Mouse (Mus musculus) CH12.LX (cell line): ENCODE data around the gene Tmem106a. TPM values are rescaled to one million over a fixed set of nuclear protein-coding genes. Genes with fewer than 3 reads are reported as not detected.

ENCODE experiments used
- DNase-seq: peaks from one replicate; pipeline ENCODE4 v3.0.0-alpha.2; 2013; ENCODE audit errors: extremely low read depth
- H3K27ac ChIP-seq: 2 replicates; pipeline ENCODE4 v1.5.1; 2012; ENCODE audit warnings: low read depth, mild to moderate bottlenecking, control low read depth, moderate library complexity; ENCODE audit not compliant: insufficient read depth
- H3K27me3 ChIP-seq: replicated peaks from 2 replicates; pipeline ENCODE3; 2012; ENCODE audit warnings: inconsistent platforms
- H3K36me3 ChIP-seq, 2 experiments: replicated peaks in 1 of 2; 2 replicates each; pipeline versions ENCODE3 to v1.6.1; 2012; ENCODE audit warnings: inconsistent platforms in 1 of 2, low read length in 1 of 2, mild to moderate bottlenecking in 1 of 2, mixed read lengths in 1 of 2, moderate library complexity in 1 of 2; ENCODE audit not compliant: control insufficient read depth in 1 of 2, insufficient read depth in 1 of 2
- H3K4me1 ChIP-seq, 2 experiments: 2 replicates each; pipeline ENCODE4 v1.6.1; 2012; ENCODE audit warnings: inconsistent platforms in 1 of 2, moderate library complexity in 1 of 2; ENCODE audit not compliant: insufficient read depth in 2 of 2, control insufficient read depth in 1 of 2
- H3K4me2 ChIP-seq: 2 replicates; pipeline ENCODE4 v1.6.1; 2012; ENCODE audit warnings: low read depth, mild to moderate bottlenecking, control low read depth; ENCODE audit not compliant: poor library complexity, insufficient read depth, severe bottlenecking
- H3K4me3 ChIP-seq, 3 experiments: fragments of 150-350 bp in 1 of 3; sonication (generic) in 1 of 3; replicated peaks in 1 of 3; 2 replicates each; pipeline versions ENCODE3 to v1.5.1; 2011 to 2012; ENCODE audit warnings: low read depth in 2 of 3, low read length in 2 of 3, mild to moderate bottlenecking in 2 of 3, moderate library complexity in 2 of 3, control low read depth in 1 of 3, improper control_type of control experiment in 1 of 3, inconsistent platforms in 1 of 3, mixed read lengths in 1 of 3; ENCODE audit not compliant: poor library complexity in 1 of 3
- H3K79me2 ChIP-seq: replicated peaks from 2 replicates; pipeline ENCODE4 v1.6.1; 2012; ENCODE audit warnings: mild to moderate bottlenecking, moderate library complexity; ENCODE audit not compliant: control insufficient read depth, poor library complexity, insufficient read depth, severe bottlenecking; ENCODE audit errors: extremely low read depth
- H3K9ac ChIP-seq: 2 replicates; pipeline ENCODE4 v1.6.1; 2012; ENCODE audit warnings: low read depth, mild to moderate bottlenecking, control low read depth, moderate library complexity; ENCODE audit not compliant: insufficient read depth
- H3K9me3 ChIP-seq: replicated peaks from 2 replicates; pipeline ENCODE3; 2012; ENCODE audit warnings: low read length, inconsistent platforms, mixed read lengths
- BHLHE40 ChIP-seq: IDR thresholded peaks from 2 replicates; pipeline ENCODE4 v1.6.1; 2011; ENCODE audit warnings: mild to moderate bottlenecking, low read depth, low read length, improper control_type of control experiment
- CHD1 ChIP-seq: IDR thresholded peaks from 2 replicates; pipeline ENCODE4 v1.6.1; 2012; ENCODE audit warnings: low read depth, low read length, improper control_type of control experiment, inconsistent platforms
- CTCF ChIP-seq, 2 experiments: IDR thresholded peaks in 1 of 2; conservative IDR thresholded peaks in 1 of 2; 2 replicates each; pipeline ENCODE4 v1.5.1; 2011 to 2012; ENCODE audit warnings: low read depth in 2 of 2, low read length in 2 of 2, improper control_type of control experiment in 1 of 2, inconsistent platforms in 1 of 2, mild to moderate bottlenecking in 1 of 2, moderate library complexity in 1 of 2
- E2F4 ChIP-seq: IDR thresholded peaks from 2 replicates; pipeline ENCODE4 v1.6.1; 2011; ENCODE audit warnings: low read depth, low read length, improper control_type of control experiment; ENCODE audit not compliant: insufficient replicate concordance
- ELF1 ChIP-seq: IDR thresholded peaks from 2 replicates; pipeline ENCODE4 v1.6.1; 2014; ENCODE audit warnings: low read depth, mild to moderate bottlenecking, inconsistent platforms, low read length, improper control_type of control experiment
- ETS1 ChIP-seq: conservative IDR thresholded peaks from 2 replicates; pipeline ENCODE4 v1.6.1; 2012; ENCODE audit warnings: low read depth, mild to moderate bottlenecking, inconsistent platforms, low read length, improper control_type of control experiment, moderate library complexity
- GABPA ChIP-seq: IDR thresholded peaks from 2 replicates; pipeline ENCODE4 v1.6.1; 2012; ENCODE audit warnings: low read depth, low read length, improper control_type of control experiment, inconsistent platforms; ENCODE audit not compliant: insufficient replicate concordance
- HCFC1 ChIP-seq: IDR thresholded peaks from 2 replicates; pipeline ENCODE4 v1.6.1; 2012; ENCODE audit warnings: low read depth, mild to moderate bottlenecking, inconsistent platforms, low read length, improper control_type of control experiment
- IRF4 ChIP-seq: IDR thresholded peaks from 2 replicates; pipeline ENCODE4 v1.6.1; 2014; ENCODE audit warnings: low read depth, mild to moderate bottlenecking, inconsistent platforms, low read length, improper control_type of control experiment
- JUN ChIP-seq: IDR thresholded peaks from 2 replicates; pipeline ENCODE4 v1.6.1; 2011; ENCODE audit warnings: low read depth, mild to moderate bottlenecking, low read length, improper control_type of control experiment, moderate library complexity; ENCODE audit not compliant: insufficient read depth
- JUND ChIP-seq: conservative IDR thresholded peaks from 2 replicates; pipeline ENCODE4 v1.6.1; 2011; ENCODE audit warnings: low read depth, low read length, improper control_type of control experiment
- MAFK ChIP-seq: IDR thresholded peaks from 2 replicates; pipeline ENCODE4 v1.6.1; 2011; ENCODE audit warnings: low read length, improper control_type of control experiment; ENCODE audit not compliant: insufficient replicate concordance
- MAX ChIP-seq: IDR thresholded peaks from 2 replicates; pipeline ENCODE4 v1.6.1; 2011; ENCODE audit warnings: low read length, improper control_type of control experiment
- MAZ ChIP-seq: IDR thresholded peaks from 2 replicates; pipeline ENCODE4 v1.6.1; 2012; ENCODE audit warnings: low read depth, mild to moderate bottlenecking, inconsistent platforms, low read length, improper control_type of control experiment, moderate library complexity
- MEF2A ChIP-seq: IDR thresholded peaks from 2 replicates; pipeline ENCODE4 v1.6.1; 2014; ENCODE audit warnings: low read depth, mild to moderate bottlenecking, inconsistent platforms, low read length, improper control_type of control experiment, borderline replicate concordance
- MXI1 ChIP-seq: IDR thresholded peaks from 2 replicates; pipeline ENCODE4 v1.6.1; 2011; ENCODE audit warnings: mild to moderate bottlenecking, low read depth, low read length, improper control_type of control experiment
- MYC ChIP-seq: IDR thresholded peaks from 2 replicates; pipeline ENCODE4 v1.6.1; 2011; ENCODE audit warnings: low read depth, mild to moderate bottlenecking, improper control_type of control experiment, low read length
- NELFE ChIP-seq: IDR thresholded peaks from 2 replicates; pipeline ENCODE4 v1.6.1; 2011; ENCODE audit warnings: low read depth, low read length, improper control_type of control experiment
- PAX5 ChIP-seq: IDR thresholded peaks from 2 replicates; pipeline ENCODE4 v1.6.1; 2012; ENCODE audit warnings: low read length, inconsistent platforms, mixed read lengths
- POLR2A ChIP-seq: IDR thresholded peaks from 2 replicates; pipeline ENCODE4 v1.6.1; 2011; ENCODE audit warnings: low read depth, mild to moderate bottlenecking, improper control_type of control experiment, low read length
- POLR2AphosphoS2 ChIP-seq: IDR thresholded peaks from 2 replicates; pipeline ENCODE4 v1.6.1; 2011; ENCODE audit warnings: low read depth, low read length, improper control_type of control experiment
- RAD21 ChIP-seq: IDR thresholded peaks from 2 replicates; pipeline ENCODE4 v1.6.1; 2011; ENCODE audit warnings: low read depth, mild to moderate bottlenecking, low read length, improper control_type of control experiment, moderate library complexity
- SIN3A ChIP-seq: IDR thresholded peaks from 2 replicates; pipeline ENCODE4 v1.6.1; 2012; ENCODE audit warnings: low read length, improper control_type of control experiment, inconsistent platforms
- TBP ChIP-seq: conservative IDR thresholded peaks from 2 replicates; pipeline ENCODE4 v1.6.1; 2011; ENCODE audit warnings: low read depth, low read length, improper control_type of control experiment
- TCF12 ChIP-seq: IDR thresholded peaks from 2 replicates; pipeline ENCODE4 v1.6.1; 2014; ENCODE audit warnings: low read depth, mild to moderate bottlenecking, inconsistent platforms, low read length, improper control_type of control experiment
- USF1 ChIP-seq: IDR thresholded peaks from 2 replicates; pipeline ENCODE4 v1.6.1; 2014; ENCODE audit warnings: low read depth, mild to moderate bottlenecking, inconsistent platforms, low read length, improper control_type of control experiment
- USF2 ChIP-seq: conservative IDR thresholded peaks from 2 replicates; pipeline ENCODE4 v1.6.1; 2011; ENCODE audit warnings: low read depth, low read length, improper control_type of control experiment
- ZC3H11A ChIP-seq: IDR thresholded peaks from 2 replicates; pipeline ENCODE4 v1.6.1; 2012; ENCODE audit warnings: low read depth, mild to moderate bottlenecking, inconsistent platforms, low read length, improper control_type of control experiment
- ZMIZ1 ChIP-seq: IDR thresholded peaks from 2 replicates; pipeline ENCODE4 v1.6.1; 2012; ENCODE audit warnings: low read depth, mild to moderate bottlenecking, inconsistent platforms, low read length, improper control_type of control experiment
- ZNF384 ChIP-seq: IDR thresholded peaks from 2 replicates; pipeline ENCODE4 v1.6.1; 2012; ENCODE audit warnings: low read depth, low read length, improper control_type of control experiment, inconsistent platforms
- dilution Hi-C: fragments of 300-500 bp; cut with MboI; formaldehyde crosslinking; loops from 2 replicates; pipeline ENCODE4 v1.14.3; 2020; ENCODE audit warnings: low sequenced_read_pairs; ENCODE audit not compliant: extremely low pct_unique_long_range_greater_than_20kb, extremely low pct_ligation_motif_present
- in situ Hi-C: fragments of 300-500 bp; cut with MboI; formaldehyde crosslinking; loops from 3 replicates; pipeline ENCODE4 v1.14.3; 2019; ENCODE audit warnings: low sequenced_read_pairs, low pct_ligation_motif_present, low pct_unique_long_range_greater_than_20kb, mixed read lengths
- polyA plus RNA-seq: library from polyadenylated mRNA; unstranded; fragments of >175 nt; gene quantifications from 2 replicates; pipeline ENCODE4 v1.2.1, GENCODE M21; 2012; ENCODE audit warnings: low read depth; ENCODE audit not compliant: insufficient read length
- total RNA-seq, 2 experiments: library from RNA; depleted of rRNA; stranded (reverse); fragments of 300-350 nt in 1 of 2; fragments of >200 nt in 1 of 2; gene quantifications; 2 replicates each; pipeline ENCODE4 v1.2.3; 2012 to 2014

Gene Tmem106a
- total and polyA plus RNA-seq, 3 experiments = 2.2 to 9.1 (median 2.8) TPM

GRCm38 (mm10) chr11:101589989-101590624, 8.1 kb downstream of the Tmem106a start:
- Histone ChIP-seq H3K27ac (no peak overlapping the region), H3K27me3 (no peaks in the 10 kb centered on the region), H3K9ac (0 out of 2 replicates have a peak overlapping the region, but pooled peaks have one; percentile 40), H3K9me3 (no peaks in the 10 kb centered on the region), H3K4me2 (no peak overlapping the region), H3K4me1 (peaks cover 6 to 16% of the 10 kb centered on the region in 2 experiments), H3K36me3 (peaks cover 32 to 44% of the 10 kb centered on the region in 2 experiments), H3K79me2 (no peaks in the 10 kb centered on the region), H3K4me3 (no peak overlapping the region)
- dilution Hi-C loops (no loop called here), in situ Hi-C loops (no loop called here)
- no peak for TF ChIP-seq IRF4
- no peak for TF ChIP-seq ELF1
- TF ChIP-seq USF2 = no peak
- no peak for TF ChIP-seq SIN3A
- TF ChIP-seq MAFK = no peak
- no peak for TF ChIP-seq MYC
- no peak for TF ChIP-seq ZMIZ1
- TF ChIP-seq TCF12 = no peak
- no peak for TF ChIP-seq MAX
- TF ChIP-seq NELFE = no peak
- no peak for TF ChIP-seq GABPA
- no peak for TF ChIP-seq ZC3H11A
- no peak for TF ChIP-seq TBP
- no peak for TF ChIP-seq USF1
- TF ChIP-seq CTCF (conservative IDR thresholded peaks at IDR 0.05 in 1 of 2, IDR thresholded peaks at IDR 0.05 in 1 of 2; ENCODE audit: low read depth in 2 of 2, low read length in 2 of 2) = no peak
- TF ChIP-seq PAX5 = no peak
- TF ChIP-seq MEF2A = no peak
- DNase-seq = no peak

GRCm38 (mm10) chr11:101599156-101599555, 17.1 kb downstream of the Tmem106a start, which contains the start of gene Gm11634:
Gene Gm11634, minus strand, starts transcription at chr11:101599256.
- in situ Hi-C loops (no loop called here), dilution Hi-C loops (no loop called here)
- TF ChIP-seq MAZ = no peak
- no peak for TF ChIP-seq ELF1
- TF ChIP-seq JUN = no peak
- no peak for TF ChIP-seq BHLHE40
- no peak for TF ChIP-seq JUND
- TF ChIP-seq RAD21 = no peak
- TF ChIP-seq CHD1 = no peak
- TF ChIP-seq ZNF384 = no peak
- TF ChIP-seq SIN3A = no peak
- no peak for TF ChIP-seq POLR2AphosphoS2
- no peak for TF ChIP-seq HCFC1
- TF ChIP-seq E2F4 = no peak
- no peak for TF ChIP-seq ZMIZ1
- no peak for TF ChIP-seq ETS1
- TF ChIP-seq PAX5 = no peak
- TF ChIP-seq MXI1 = no peak
- no peak for TF ChIP-seq USF1
- no peak for TF ChIP-seq USF2
- TF ChIP-seq IRF4 = no peak
- TF ChIP-seq POLR2A = no peak
- Histone ChIP-seq H3K4me2 (no peak within 1 kb of the TSS), H3K4me3 (no peak within 1 kb of the TSS), H3K9me3 (peaks cover 3% of the 10 kb centered on the region), H3K9ac (no peak within 1 kb of the TSS), H3K27ac (no peak within 1 kb of the TSS), H3K79me2 (no peaks in the 10 kb centered on the region), H3K4me1 (no peaks in the 10 kb centered on the region), H3K36me3 (no peaks in the 10 kb centered on the region), H3K27me3 (peaks cover 50% of the 10 kb centered on the region)
- no peak for DNase-seq
